10 mouse cellular contexts compared by ENCODE assay signal in the genomic region with DNA sequence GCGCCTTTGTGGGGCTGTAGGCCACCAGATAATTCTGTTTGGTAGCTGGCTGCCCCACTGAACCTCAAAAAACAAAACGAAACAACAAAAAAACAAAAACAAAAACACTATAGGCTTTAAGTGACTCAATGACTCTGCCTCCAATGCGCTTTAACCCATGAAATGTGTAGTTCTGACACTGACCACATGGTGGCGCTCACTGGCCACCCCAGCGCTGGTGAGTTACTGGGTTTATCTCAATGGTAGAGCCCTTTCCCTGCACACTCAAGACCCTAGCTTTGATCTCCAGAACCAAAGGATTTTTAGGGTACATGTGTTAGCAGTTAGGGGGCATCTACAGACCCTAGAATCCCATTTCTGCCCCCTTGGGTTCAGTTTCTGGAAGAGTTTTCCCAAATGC. TPM values are rescaled to one million over a fixed set of nuclear protein-coding genes. Genes with fewer than 3 reads are reported as not detected.
DNase-seq lines count a peak whose midpoint lies in the region; ATAC-seq and TF ChIP-seq lines count a peak whose summit lies in the region.
"Had no signal": no experiment of that assay in that cellular context is flagged by ENCODE, and none has a peak within 500 bp of the region (broad histone marks: within the 10 kb centered on the region; RNA-seq: fewer than 3 reads in every experiment).

No protein-coding gene starts in this region.

- DNase-seq in CD4-positive, CD25-positive, alpha-beta regulatory T cell, adult 2 months (ENCODE audit: low read depth, low spot score), result peak; percentile 71
- peak; percentile 49 for DNase-seq in lung, embryonic 14.5 days
- DNase-seq in lung, postnatal 14 days, result no peak
- peak; percentile 39 for DNase-seq in c-Kit-positive CD71-positive TER-119-positive erythroid progenitor cells, embryonic 14.5 days (ENCODE audit: low spot score)
- peak; percentile 88 for DNase-seq in forebrain, postnatal 0 days
- peak; percentile 69 for DNase-seq in naive thymus-derived CD4-positive, alpha-beta T cell, adult 2 months (ENCODE audit: low read depth)
- no peak for DNase-seq in gastrocnemius, postnatal 10 days

- H3K4me2 ChIP-seq in lung, embryonic 14.5 days, result no peak overlapping the region
- no peak overlapping the region for H3K4me2 ChIP-seq in forebrain, postnatal 0 days (ENCODE audit: low read depth)
- H3K4me2 ChIP-seq: heart, embryonic 13.5 days had no signal

- no peak overlapping the region for H3K4me3 ChIP-seq in lung, embryonic 14.5 days (ENCODE audit: low read depth, low read length)
- H3K4me3 ChIP-seq in forebrain, postnatal 0 days (ENCODE audit: low read depth, low read length), result no peak overlapping the region
- H3K4me3 ChIP-seq: heart, embryonic 13.5 days had no signal

- H3K27me3 ChIP-seq in lung, embryonic 14.5 days (ENCODE audit: insufficient read depth, low read length), result no peaks in the 10 kb centered on the region
- H3K27me3 ChIP-seq in forebrain, postnatal 0 days (ENCODE audit: insufficient read depth, low read length), result no peaks in the 10 kb centered on the region

- H3K36me3 ChIP-seq in lung, embryonic 14.5 days (ENCODE audit: insufficient read depth), result no peaks in the 10 kb centered on the region
- peaks cover 3% of the 10 kb centered on the region; the same call in 1 of the 2 replicates for H3K36me3 ChIP-seq in forebrain, postnatal 0 days (ENCODE audit: insufficient read depth)
- H3K36me3 ChIP-seq: heart, embryonic 13.5 days had no signal

- H3K27ac ChIP-seq in lung, embryonic 14.5 days (ENCODE audit: low read depth), result no peak overlapping the region
- no peak overlapping the region for H3K27ac ChIP-seq in forebrain, postnatal 0 days (ENCODE audit: low read depth, low read length)
- H3K27ac ChIP-seq: heart, embryonic 13.5 days had no signal

- H3K9ac ChIP-seq in lung, embryonic 14.5 days, result no peak overlapping the region
- no peak overlapping the region for H3K9ac ChIP-seq in forebrain, postnatal 0 days
- H3K9ac ChIP-seq: heart, embryonic 13.5 days had no signal

- no peaks in the 10 kb centered on the region for H3K9me3 ChIP-seq in lung, embryonic 14.5 days (ENCODE audit: low read depth, low read length)
- H3K9me3 ChIP-seq in forebrain, postnatal 0 days (ENCODE audit: low read length), result no peaks in the 10 kb centered on the region
- H3K9me3 ChIP-seq: heart, embryonic 13.5 days had no signal

- WGBS in lung, embryonic 14.5 days, result 17% methylated on average over 5 of the region's 5 CpGs
- WGBS in forebrain, postnatal 0 days, result 19% methylated on average over 5 of the region's 5 CpGs

- no peak for ATAC-seq in CD4-positive, CD25-positive, alpha-beta regulatory T cell, adult 4 months
- ATAC-seq in lung, embryonic 14.5 days (ENCODE audit: insufficient read depth), result no peak
- ATAC-seq in forebrain, postnatal 0 days, result peak; percentile 45; the same call in 1 of the 2 replicates

- no peaks in the 10 kb centered on the region for H3K4me1 ChIP-seq in lung, embryonic 14.5 days (ENCODE audit: insufficient read depth)
- H3K4me1 ChIP-seq in forebrain, postnatal 0 days (ENCODE audit: insufficient read depth), result no peaks in the 10 kb centered on the region
- H3K4me1 ChIP-seq: heart, embryonic 13.5 days had no signal

- peak; percentile 73 for TF ChIP-seq CTCF in lung, embryonic 14.5 days (IDR thresholded peaks at IDR 0.05; ENCODE audit: low read depth)
- peak; percentile 94 for TF ChIP-seq CTCF in forebrain, postnatal 0 days (IDR thresholded peaks at IDR 0.05; ENCODE audit: low read depth)

RNA-seq across cellular contexts. Expression of gene Oas1d, which starts 39.6 kb away (rescaled TPM):
- polyA plus RNA-seq in CD4-positive, CD25-positive, alpha-beta regulatory T cell, adult 4 months (2017; shearing (Covaris generic)), result not detected
- not detected in 2 replicates for polyA plus RNA-seq in lung, embryonic 14.5 days (2014; fragmentation: Nextera tagmentation; extraction: Ambion mirVana)
- total RNA-seq in forebrain, postnatal 0 days (2014; rRNA removed), result 0.15 and 0.48 TPM in 2 replicates
- 0.41 TPM in 1 of 2 replicates, not detected in the other for polyA plus RNA-seq in forebrain, postnatal 0 days (2015; fragmentation: Nextera tagmentation; extraction: Ambion mirVana)
- not detected for total RNA-seq in gastrocnemius, postnatal 10 days (2021)
- polyA plus RNA-seq: heart, embryonic 13.5 days; liver, embryonic 16.5 days had no signal

RNA-seq across cellular contexts. Expression of gene Oas1a, which starts 46.7 kb away (rescaled TPM):
- polyA plus RNA-seq in CD4-positive, CD25-positive, alpha-beta regulatory T cell, adult 4 months (2017; shearing (Covaris generic)), result 10 to 100 TPM; 44.7 to 54.6 TPM
- 1.4 and 1.8 TPM in 2 replicates for polyA plus RNA-seq in lung, embryonic 14.5 days (2014; fragmentation: Nextera tagmentation; extraction: Ambion mirVana)
- total RNA-seq in forebrain, postnatal 0 days (2014; rRNA removed), result 0.77 and 2.0 TPM in 2 replicates
- polyA plus RNA-seq in forebrain, postnatal 0 days (2015; fragmentation: Nextera tagmentation; extraction: Ambion mirVana), result 1.2 and 1.3 TPM in 2 replicates
- not detected for total RNA-seq in gastrocnemius, postnatal 10 days (2021)

RNA-seq across cellular contexts. Expression of gene Rph3a, which starts 55.9 kb away (rescaled TPM):
- not detected for polyA plus RNA-seq in CD4-positive, CD25-positive, alpha-beta regulatory T cell, adult 4 months (2017; shearing (Covaris generic))
- polyA plus RNA-seq in lung, embryonic 14.5 days (2014; fragmentation: Nextera tagmentation; extraction: Ambion mirVana), result 0.09 TPM in 1 of 2 replicates, not detected in the other
- 39.2 and 44.1 TPM in 2 replicates for total RNA-seq in forebrain, postnatal 0 days (2014; rRNA removed)
- polyA plus RNA-seq in forebrain, postnatal 0 days (2015; fragmentation: Nextera tagmentation; extraction: Ambion mirVana), result 29.5 and 36.4 TPM in 2 replicates
- under 1 TPM; 0.35 to 0.47 TPM for total RNA-seq in gastrocnemius, postnatal 10 days (2021)
- polyA plus RNA-seq: heart, embryonic 13.5 days; liver, embryonic 16.5 days had no signal

Comparison
In these comparisons a context has a peak if more than half of its experiments do, and no peak if none do; other contexts are left out.
1. DNase-seq: peak in CD4-positive, CD25-positive, alpha-beta regulatory T cell, adult 2 months (single experiment), lung, embryonic 14.5 days (single experiment), c-Kit-positive CD71-positive TER-119-positive erythroid progenitor cells, embryonic 14.5 days (single experiment), forebrain, postnatal 0 days (single experiment) and naive thymus-derived CD4-positive, alpha-beta T cell, adult 2 months (single experiment); none in lung, postnatal 14 days (single experiment) and gastrocnemius, postnatal 10 days (single experiment).
2. RNA of gene Oas1a, which starts 46.7 kb away (polyA plus RNA-seq): 44.7 to 54.6 TPM in CD4-positive, CD25-positive, alpha-beta regulatory T cell, adult 4 months; 1.4 to 1.8 TPM in lung, embryonic 14.5 days and 1.2 to 1.3 TPM in forebrain, postnatal 0 days; every median in the first group is over 10 times any median in the second.
3. RNA of gene Rph3a, which starts 55.9 kb away (polyA plus RNA-seq): 29.5 to 36.4 TPM in forebrain, postnatal 0 days; not detected in CD4-positive, CD25-positive, alpha-beta regulatory T cell, adult 4 months and 0.09 TPM in lung, embryonic 14.5 days; every median in the first group is over 10 times any median in the second.